Mouse (Mus musculus) naive thymus-derived CD4-positive, alpha-beta T cell, adult 2 months (primary cell): ENCODE data around the gene Cyp4a14.
"Not testable (repeated sequence)": the region's sequence is repeated elsewhere in the genome, so short reads cannot be mapped to it uniquely, and the experiment has no call there.

ENCODE experiments used
- DNase-seq: peaks from one replicate; pipeline ENCODE4 v3.0.0-alpha.2; 2011; ENCODE audit warnings: low read depth

Cyp4a14 gene

DNA sequence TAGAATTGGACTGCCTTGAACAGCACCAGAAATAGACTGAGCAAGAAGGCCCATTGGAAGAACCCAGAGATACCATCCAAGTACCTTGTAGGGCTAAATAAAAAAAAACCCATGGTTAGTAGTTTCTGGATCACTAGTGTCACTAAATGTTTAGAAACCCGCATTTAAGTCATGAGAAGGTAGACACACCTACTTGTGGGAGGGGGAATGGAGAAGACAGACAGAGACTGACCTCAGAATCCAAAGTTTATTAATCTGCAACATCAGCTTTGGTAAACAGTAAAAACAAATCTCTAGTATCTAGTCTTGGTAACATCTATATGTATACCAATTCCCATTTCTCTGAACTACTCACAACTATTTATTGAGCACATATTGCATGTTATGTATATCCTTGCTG is at the start of gene Cyp4a14:
Gene Cyp4a14 (minus strand): TSS at position 142 of the 400 bp plus-strand sequence.
- no peak for DNase-seq

- DNase-seq: no peak
Measured at GRCm38 (mm10) chr4:115545101-115545500, 49.2 kb upstream of the Cyp4a14 start.

DNA sequence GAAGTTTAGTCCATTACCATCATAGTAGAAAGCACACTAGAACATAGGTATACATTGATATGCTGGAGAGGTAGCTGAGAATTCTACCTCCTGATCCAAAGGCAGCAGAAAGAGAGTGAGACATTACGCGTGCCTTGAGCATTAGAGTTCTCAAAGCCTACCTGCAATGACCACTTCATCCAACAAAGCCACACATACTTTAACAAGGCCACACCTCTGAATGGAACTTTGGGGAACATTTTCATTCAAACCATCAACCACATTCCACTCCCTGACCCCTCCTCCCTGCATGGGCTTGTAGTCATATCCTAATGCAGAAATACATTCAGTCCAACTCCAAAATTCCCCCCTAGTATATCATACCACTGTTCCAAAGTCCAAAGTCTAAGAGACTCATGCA is 25.8 kb upstream of the Cyp4a14 start:
- no peak for DNase-seq

- DNase-seq: no peak
Measured at GRCm38 (mm10) chr4:115519444-115519843, 23.5 kb upstream of the Cyp4a14 start.

GRCm38 (mm10) chr4:115518000-115518399 is 22.1 kb upstream of the Cyp4a14 start, which contains the start of gene Cyp4a10:
TSS of gene Cyp4a10 (plus strand) at chr4:115518264.
- DNase-seq: not testable (repeated sequence)

DNA sequence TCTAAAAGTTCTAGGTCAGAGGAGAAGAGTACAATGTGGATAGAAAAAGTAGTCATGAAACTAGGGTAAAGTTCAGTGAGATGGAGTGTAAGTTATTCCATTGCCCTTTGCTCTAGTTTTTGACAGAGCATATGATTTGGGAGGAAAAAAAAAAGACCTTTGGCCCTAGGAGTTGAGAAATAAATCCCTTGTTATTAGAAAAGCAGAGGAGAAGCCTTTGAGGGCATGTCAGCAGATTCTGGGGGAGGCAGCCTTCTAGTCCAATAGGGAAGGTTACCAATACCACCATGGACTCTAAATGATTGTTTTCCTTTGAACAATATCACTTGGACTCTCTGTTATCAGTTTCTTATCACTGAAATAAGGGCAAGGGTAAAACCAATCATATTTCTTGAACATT is 18.0 kb upstream of the Cyp4a14 start:
- not testable (repeated sequence) for DNase-seq

- DNase-seq: no peak
Measured at GRCm38 (mm10) chr4:115497466-115497865, 1.5 kb upstream of the Cyp4a14 start.

DNA sequence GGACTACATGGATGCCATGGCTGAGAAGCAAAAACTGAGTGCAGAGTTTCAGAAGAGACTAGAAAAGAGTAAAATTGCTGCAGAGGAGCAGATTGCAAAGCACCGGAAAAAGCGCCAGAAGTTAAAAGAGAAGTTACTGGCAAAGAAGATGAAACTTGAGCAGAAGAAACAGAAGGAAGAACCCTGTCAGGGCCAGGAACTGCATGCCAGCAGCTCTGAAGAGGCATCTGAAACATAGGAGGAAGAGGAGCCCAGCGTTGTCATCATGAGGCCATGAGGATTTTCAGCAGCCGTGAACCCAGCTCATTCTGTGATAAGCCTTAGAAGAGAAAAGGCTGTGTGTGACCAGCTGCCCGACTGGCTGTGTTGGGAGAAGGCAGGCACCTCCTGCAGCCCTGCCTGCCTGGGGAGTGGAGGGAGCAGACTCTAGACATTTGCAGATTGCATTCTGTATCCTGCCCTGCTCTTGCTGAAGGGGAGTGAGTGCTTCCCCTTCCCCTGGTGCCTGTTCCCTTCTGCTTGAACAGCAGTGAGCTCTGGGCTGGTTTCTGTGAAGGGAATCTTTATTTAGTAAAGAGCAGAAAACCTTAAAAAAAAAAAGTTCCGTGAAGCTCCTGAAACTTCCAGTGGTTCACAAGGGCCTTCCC is 14.8 kb downstream of the Cyp4a14 start:
- no peak for DNase-seq

DNA sequence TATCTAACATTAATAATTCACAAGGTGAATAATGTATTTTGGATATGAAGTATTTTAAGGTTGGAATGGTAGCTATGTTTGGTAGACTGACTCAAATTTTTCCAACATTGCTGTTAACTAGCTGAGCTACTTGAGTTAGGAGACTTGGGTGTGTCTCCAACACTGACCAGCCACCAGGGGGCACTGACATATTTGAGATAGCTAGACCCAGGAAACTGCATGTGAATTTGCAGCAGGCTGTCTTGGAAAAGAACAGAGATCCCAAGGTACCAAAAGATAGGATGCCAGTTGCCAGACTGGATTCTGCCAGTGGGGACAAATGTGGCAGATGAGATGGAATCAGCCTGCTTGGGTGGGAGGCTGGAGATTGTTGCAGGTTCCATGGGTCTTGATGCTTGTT is 19.9 kb downstream of the Cyp4a14 start:
- DNase-seq: not testable (repeated sequence)

DNA sequence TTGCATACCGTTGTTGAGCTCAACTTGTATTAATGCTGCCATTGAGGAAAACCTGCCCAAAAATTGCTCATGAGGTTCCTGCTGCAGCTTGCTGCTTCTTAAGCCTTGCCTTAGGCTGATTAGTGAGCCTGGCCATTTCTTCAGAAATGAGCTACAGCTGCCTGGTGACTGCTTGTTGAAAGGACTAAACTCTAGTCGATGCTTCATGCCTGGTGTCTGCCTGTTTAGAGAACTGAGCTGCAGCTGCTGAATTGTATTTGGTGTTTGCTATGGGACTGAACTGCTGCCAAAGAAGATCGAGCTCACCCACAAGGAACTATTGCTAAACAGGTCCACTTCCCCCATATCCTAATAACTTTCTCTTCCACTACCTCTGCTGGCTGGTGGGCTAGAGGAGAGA is 22.4 kb downstream of the Cyp4a14 start:
- not testable (repeated sequence) for DNase-seq

- DNase-seq: no peak
Measured at GRCm38 (mm10) chr4:115452304-115452703, 43.6 kb downstream of the Cyp4a14 start, which contains the start of gene Cyp4a30b. TSS of gene Cyp4a30b (plus strand) at chr4:115452604.

DNA sequence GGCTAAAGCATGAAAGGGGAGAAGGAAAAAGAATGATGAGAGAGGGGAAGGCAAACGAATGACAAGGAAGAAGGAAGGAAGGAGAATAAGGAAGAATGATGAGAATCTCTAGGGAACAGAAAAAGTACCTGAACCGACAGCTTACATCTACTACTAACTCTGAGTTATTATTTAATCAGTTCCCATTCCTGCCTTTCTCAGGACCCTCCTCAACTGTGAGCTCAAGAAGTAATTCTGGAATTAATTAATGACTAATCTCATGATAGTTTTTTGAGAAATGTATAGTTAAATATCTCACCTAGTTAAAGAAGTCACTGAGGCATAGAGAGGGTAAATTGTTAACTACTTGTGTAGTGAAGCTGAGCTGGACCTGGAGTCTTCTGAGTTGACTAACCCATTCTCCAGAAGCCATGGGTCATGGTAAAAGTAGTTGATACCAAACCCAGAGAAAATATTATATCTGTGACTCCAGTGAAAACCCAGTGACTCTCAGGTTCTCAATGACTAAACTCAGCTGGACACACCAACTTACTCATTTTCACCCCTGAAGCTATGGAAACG is 45.3 kb downstream of the Cyp4a14 start:
- no peak for DNase-seq
